Mouse (Mus musculus) kidney, adult 18-20 months (tissue): Measurements from ENCODE around the gene Tacc2.

Experiments used
- DNase-seq: peaks from one replicate; pipeline ENCODE4 v3.0.0; 2021

Tacc2 gene

GRCm38 (mm10) chr7:130733423-130733822 is 156.2 kb downstream of the Tacc2 start:
- no peak for DNase-seq

- no peak for DNase-seq
Measured at GRCm38 (mm10) chr7:130734195-130734787, 157.1 kb downstream of the Tacc2 start.

- DNase-seq: no peak
Measured at GRCm38 (mm10) chr7:130741099-130741498, 163.9 kb downstream of the Tacc2 start.

- DNase-seq: no peak
Measured at GRCm38 (mm10) chr7:130743239-130744025, 166.2 kb downstream of the Tacc2 start.

GRCm38 (mm10) chr7:130749165-130749564 is 171.9 kb downstream of the Tacc2 start:
- DNase-seq: no peak

GRCm38 (mm10) chr7:130750752-130751490 is 173.7 kb downstream of the Tacc2 start:
- no peak for DNase-seq

GRCm38 (mm10) chr7:130751678-130752077 is 174.4 kb downstream of the Tacc2 start:
- no peak for DNase-seq

- no peak for DNase-seq
Measured at GRCm38 (mm10) chr7:130754790-130755189, 177.6 kb downstream of the Tacc2 start.

GRCm38 (mm10) chr7:130756343-130756835 is 179.2 kb downstream of the Tacc2 start:
- DNase-seq: no peak

- no peak for DNase-seq
Measured at GRCm38 (mm10) chr7:130757326-130757865, 180.2 kb downstream of the Tacc2 start.

- peak; percentile 62 for DNase-seq
Measured at GRCm38 (mm10) chr7:130762071-130762897, 185.0 kb downstream of the Tacc2 start.

GRCm38 (mm10) chr7:130764160-130764559 is 186.9 kb downstream of the Tacc2 start:
- no peak for DNase-seq

- DNase-seq: no peak
Measured at GRCm38 (mm10) chr7:130766411-130767170, 189.4 kb downstream of the Tacc2 start.

GRCm38 (mm10) chr7:130768151-130768550 is 190.9 kb downstream of the Tacc2 start:
- no peak for DNase-seq

GRCm38 (mm10) chr7:130770707-130771106 is 193.5 kb downstream of the Tacc2 start:
- DNase-seq: peak; percentile 82

- peak; percentile 53 for DNase-seq
Measured at GRCm38 (mm10) chr7:130773171-130773830, 196.1 kb downstream of the Tacc2 start.

GRCm38 (mm10) chr7:130773914-130774630 is 196.8 kb downstream of the Tacc2 start, which contains the start of gene Btbd16:
Gene Btbd16, plus strand, starts transcription at chr7:130774069.
- no peak for DNase-seq

- DNase-seq: no peak
Measured at GRCm38 (mm10) chr7:130780866-130781419, 203.7 kb downstream of the Tacc2 start.

- DNase-seq: no peak
Measured at GRCm38 (mm10) chr7:130782501-130783050, 205.3 kb downstream of the Tacc2 start.
